Mouse (Mus musculus) liver, embryonic 15.5 days (tissue): ENCODE data around the gene Col6a3. TPM values are rescaled to one million over a fixed set of nuclear protein-coding genes. Genes with fewer than 3 reads are reported as not detected.

Experiments
- ATAC-seq: fragments of 200-750 bp; cut with Nextera tagmentation; 2 replicates; pipeline ENCODE4 v1.8.0; 2017; ENCODE audit warnings: moderate number of reproducible peaks, mild to moderate bottlenecking, moderate library complexity; ENCODE audit not compliant: insufficient read depth
- H3K27ac ChIP-seq: fragments of 300-500 bp; sonication (generic); replicated peaks from 2 replicates; pipeline ENCODE4 v1.5.1; 2015; ENCODE audit warnings: mild to moderate bottlenecking, inconsistent platforms
- H3K27me3 ChIP-seq: fragments of 300-500 bp; sonication (generic); 2 replicates; pipeline ENCODE4 v1.6.1; 2015; ENCODE audit warnings: mild to moderate bottlenecking, inconsistent platforms
- H3K36me3 ChIP-seq: fragments of 300-500 bp; sonication (generic); replicated peaks from 2 replicates; pipeline ENCODE4 v1.6.1; 2015; ENCODE audit warnings: moderate library complexity, mild to moderate bottlenecking, inconsistent platforms
- H3K4me1 ChIP-seq: fragments of 300-500 bp; sonication (generic); replicated peaks from 2 replicates; pipeline ENCODE4 v1.6.1; 2015; ENCODE audit warnings: inconsistent platforms
- H3K4me2 ChIP-seq: fragments of 300-500 bp; sonication (generic); 2 replicates; pipeline ENCODE4 v1.6.1; 2015; ENCODE audit warnings: moderate library complexity, mild to moderate bottlenecking, inconsistent platforms
- H3K4me3 ChIP-seq: fragments of 300-500 bp; sonication (generic); replicated peaks from 2 replicates; pipeline ENCODE4 v1.5.1; 2015; ENCODE audit warnings: mild to moderate bottlenecking, inconsistent platforms
- H3K9ac ChIP-seq: fragments of 300-500 bp; sonication (generic); 2 replicates; pipeline ENCODE4 v1.6.1; 2015; ENCODE audit warnings: moderate library complexity, mild to moderate bottlenecking, inconsistent platforms
- H3K9me3 ChIP-seq: fragments of 300-500 bp; sonication (generic); replicated peaks from 2 replicates; pipeline ENCODE4 v1.6.1; 2016; ENCODE audit warnings: inconsistent platforms
- WGBS: fragments of 180-500 bp; shearing (Covaris S2); methylation state at CpG from one replicate; pipeline ENCODE4 v1.1.7; 2015; ENCODE audit warnings: mixed read lengths; ENCODE audit not compliant: insufficient replicate concordance; 5-methylcytosine and 5-hydroxymethylcytosine counted together
- polyA plus RNA-seq: library from polyadenylated mRNA; unstranded; fragments of >200 nt; fragmentation: Nextera tagmentation; extraction: Ambion mirVana; gene quantifications from 2 replicates; pipeline ENCODE4 v1.2.1, GENCODE M21; 2015

The Col6a3 gene
- polyA plus RNA-seq, 1 experiment from 2014 or later, result 4.7 TPM

- ATAC-seq, result no peak
- no peaks in the 10 kb centered on the region for H3K36me3 ChIP-seq
- no peaks in the 10 kb centered on the region for H3K4me1 ChIP-seq
- H3K4me3 ChIP-seq, result no peak overlapping the region
- 54% methylated on average over 7 of the region's 7 CpGs for WGBS
- H3K9ac ChIP-seq, result no peak overlapping the region
- no peaks in the 10 kb centered on the region for H3K27me3 ChIP-seq
- no peak overlapping the region for H3K4me2 ChIP-seq
- H3K27ac ChIP-seq, result no peak overlapping the region
- no peaks in the 10 kb centered on the region for H3K9me3 ChIP-seq
Measured at GRCm38 (mm10) chr1:90720610-90721241, 123.0 kb downstream of the Col6a3 start.

- WGBS, result 70% methylated on average over 6 of the region's 6 CpGs
- no peaks in the 10 kb centered on the region for H3K36me3 ChIP-seq
- no peak overlapping the region for H3K9ac ChIP-seq
- no peaks in the 10 kb centered on the region for H3K4me1 ChIP-seq
- ATAC-seq, result no peak
- no peaks in the 10 kb centered on the region for H3K27me3 ChIP-seq
- H3K9me3 ChIP-seq, result no peaks in the 10 kb centered on the region
- no peak overlapping the region for H3K27ac ChIP-seq
- no peak overlapping the region for H3K4me3 ChIP-seq
- no peak overlapping the region for H3K4me2 ChIP-seq
Measured at GRCm38 (mm10) chr1:90718826-90719550, 124.8 kb downstream of the Col6a3 start.

- H3K4me2 ChIP-seq, result no peak overlapping the region
- H3K4me3 ChIP-seq, result no peak overlapping the region
- no peaks in the 10 kb centered on the region for H3K27me3 ChIP-seq
- H3K36me3 ChIP-seq, result no peaks in the 10 kb centered on the region
- H3K9me3 ChIP-seq, result no peaks in the 10 kb centered on the region
- no peak overlapping the region for H3K9ac ChIP-seq
- H3K4me1 ChIP-seq, result no peaks in the 10 kb centered on the region
- no peak overlapping the region for H3K27ac ChIP-seq
- 42% methylated on average over 2 of the region's 2 CpGs for WGBS
- no peak for ATAC-seq
Measured at GRCm38 (mm10) chr1:90716258-90716657, 127.5 kb downstream of the Col6a3 start.

Other genes with a start within 250 kb of the Col6a3 start
- 44.6 and 44.9 TPM in 2 replicates for gene Cops8, start 241.0 kb downstream of the Col6a3 start, polyA plus RNA-seq
- not detected in 2 replicates for gene Mlph, start 71.1 kb upstream of the Col6a3 start, polyA plus RNA-seq
- gene Prlh, start 109.1 kb upstream of the Col6a3 start, polyA plus RNA-seq, result not detected in 2 replicates
- gene Rab17, start 125.7 kb upstream of the Col6a3 start, polyA plus RNA-seq, result 5.5 and 6.6 TPM in 2 replicates
- gene Lrrfip1, start 154.8 kb upstream of the Col6a3 start, polyA plus RNA-seq, result 14.9 and 16.7 TPM in 2 replicates